Mouse (Mus musculus) lung, embryonic 16.5 days (tissue): ENCODE data around the gene Abcg3. TPM values are rescaled to one million over a fixed set of nuclear protein-coding genes. Genes with fewer than 3 reads are reported as not detected.

ENCODE experiments used
- ATAC-seq: fragments of 200-750 bp; cut with Nextera tagmentation; 2 replicates; pipeline ENCODE4 v1.8.0; 2017; ENCODE audit warnings: low read depth, mild to moderate bottlenecking, moderate library complexity
- H3K27ac ChIP-seq: fragments of 300-500 bp; sonication (generic); 2 replicates; pipeline ENCODE4 v1.5.1; 2014; ENCODE audit warnings: mild to moderate bottlenecking, control low read depth, low read length
- H3K27me3 ChIP-seq: fragments of 300-500 bp; sonication (generic); 2 replicates; pipeline ENCODE4 v1.6.1; 2014; ENCODE audit warnings: low read depth, low read length, mixed read lengths; ENCODE audit not compliant: control insufficient read depth, insufficient read depth
- H3K36me3 ChIP-seq: fragments of 300-500 bp; sonication (generic); 2 replicates; pipeline ENCODE4 v1.6.1; 2014; ENCODE audit warnings: low read length; ENCODE audit not compliant: control insufficient read depth, insufficient read depth
- H3K4me1 ChIP-seq: fragments of 300-500 bp; sonication (generic); replicated peaks from 2 replicates; pipeline ENCODE4 v1.6.1; 2014; ENCODE audit warnings: low read length, mixed read lengths; ENCODE audit not compliant: control insufficient read depth, insufficient read depth
- H3K4me2 ChIP-seq: fragments of 300-500 bp; sonication (generic); 2 replicates; pipeline ENCODE4 v1.6.1; 2014; ENCODE audit warnings: low read depth, low read length, control low read depth
- H3K4me3 ChIP-seq: fragments of 300-500 bp; sonication (generic); 2 replicates; pipeline ENCODE4 v1.5.1; 2014; ENCODE audit warnings: mild to moderate bottlenecking, low read length, control low read depth
- H3K9ac ChIP-seq: fragments of 300-500 bp; sonication (generic); 2 replicates; pipeline ENCODE4 v1.6.1; 2014; ENCODE audit warnings: low read length, control low read depth
- H3K9me3 ChIP-seq: fragments of 300-500 bp; sonication (generic); 2 replicates; pipeline ENCODE4 v1.6.1; 2016; ENCODE audit warnings: low read length; ENCODE audit not compliant: control insufficient read depth
- WGBS: fragments of 180-500 bp; shearing (Covaris S2); extraction: QIAGEN DNeasy Blood & Tissue Kit; methylation state at CpG from one replicate; pipeline ENCODE4 v1.1.7; 2014; 5-methylcytosine and 5-hydroxymethylcytosine counted together
- polyA plus RNA-seq: library from polyadenylated mRNA; unstranded; fragments of >200 nt; fragmentation: Nextera tagmentation; extraction: Ambion mirVana; gene quantifications from 2 replicates; pipeline ENCODE4 v1.2.1, GENCODE M21; 2015

The Abcg3 gene
- 1.5 and 1.9 TPM in 2 replicates for polyA plus RNA-seq

DNA sequence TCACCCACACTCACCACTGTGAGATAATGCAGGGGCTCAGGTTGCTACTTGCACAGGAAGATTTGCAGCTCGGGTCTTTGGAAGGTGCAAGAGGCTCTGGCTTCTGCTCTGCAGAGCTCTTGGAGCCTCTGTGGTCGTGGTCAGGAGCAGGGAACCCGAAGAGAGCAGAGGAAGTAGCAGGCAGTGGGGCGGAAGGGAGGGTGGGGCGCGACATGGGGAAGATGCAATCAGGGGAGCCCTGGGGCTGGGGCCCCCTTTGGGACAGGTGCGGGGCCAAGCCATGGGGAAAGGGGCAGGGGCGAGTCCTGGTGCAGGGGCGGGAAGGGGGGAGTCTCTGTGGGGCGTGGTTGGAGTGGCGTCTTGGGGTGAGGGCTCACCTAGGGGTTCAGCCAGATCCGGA, at the start of gene Abcg3:
TSS of gene Abcg3 (minus strand) at position 184 of the 400 bp plus-strand sequence.
- no peak for ATAC-seq
- H3K9me3 ChIP-seq = no peaks in the 10 kb centered on the region
- no peaks in the 10 kb centered on the region for H3K4me1 ChIP-seq
- WGBS = 22% methylated on average over 11 of the region's 12 CpGs
- no peaks in the 10 kb centered on the region for H3K27me3 ChIP-seq
- peak within 1 kb of the TSS; percentile 24; the same call in 1 of the 2 replicates for H3K4me3 ChIP-seq
- H3K4me2 ChIP-seq = peak within 1 kb of the TSS; percentile 41
- no peaks in the 10 kb centered on the region for H3K36me3 ChIP-seq
- H3K27ac ChIP-seq = no peak within 1 kb of the TSS
- no peak within 1 kb of the TSS for H3K9ac ChIP-seq

DNA sequence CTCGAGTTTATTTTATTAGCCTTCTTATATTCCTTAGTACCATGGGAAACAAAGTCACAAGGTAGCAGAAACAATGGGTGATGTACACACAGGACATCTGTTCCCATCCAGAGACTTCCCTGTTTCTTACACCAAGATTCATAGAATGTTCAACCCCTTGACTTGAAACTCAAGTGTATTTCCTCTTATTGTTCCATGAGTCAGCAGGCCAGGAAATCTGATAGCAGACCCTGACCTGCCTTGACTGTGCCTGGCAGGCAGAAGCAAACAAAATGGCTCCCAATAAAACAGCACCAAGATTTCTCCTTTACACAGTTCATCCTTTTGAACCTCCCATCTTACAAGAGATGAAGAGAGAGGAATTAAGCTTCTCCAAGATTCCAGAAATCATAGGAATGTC, 30.0 kb upstream of the Abcg3 start:
- no peak for ATAC-seq
- Histone ChIP-seq H3K4me3 (no peak overlapping the region), H3K9ac (no peak overlapping the region), H3K4me2 (no peak overlapping the region), H3K27ac (no peak overlapping the region), H3K27me3 (no peaks in the 10 kb centered on the region), H3K4me1 (no peaks in the 10 kb centered on the region), H3K36me3 (no peaks in the 10 kb centered on the region), H3K9me3 (no peaks in the 10 kb centered on the region)
- WGBS = 47% methylated on average over 1 of the region's 1 CpGs

DNA sequence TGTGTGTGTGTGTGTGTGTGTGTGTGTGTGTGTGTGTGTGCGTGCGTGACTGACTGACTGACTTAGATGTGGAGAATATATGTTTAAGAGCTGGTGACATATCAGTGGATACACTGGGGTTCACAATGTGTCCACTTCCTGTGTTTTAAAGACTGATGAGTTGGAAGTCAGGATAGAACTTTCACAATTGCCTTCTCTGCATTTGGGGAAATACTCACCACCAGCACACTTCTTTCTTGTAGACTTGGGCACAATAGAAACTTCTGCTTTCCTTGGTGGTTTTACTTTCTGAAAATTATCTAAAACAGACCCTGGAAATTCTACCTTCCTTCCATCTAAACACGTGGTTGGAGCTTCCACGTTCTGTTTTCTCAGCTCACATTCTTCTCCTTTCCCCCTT, 29.1 kb upstream of the Abcg3 start:
- H3K9ac ChIP-seq = no peak overlapping the region
- ATAC-seq = no peak
- H3K9me3 ChIP-seq = no peaks in the 10 kb centered on the region
- H3K27me3 ChIP-seq = no peaks in the 10 kb centered on the region
- 76% methylated on average over 4 of the region's 4 CpGs for WGBS
- no peaks in the 10 kb centered on the region for H3K36me3 ChIP-seq
- H3K4me1 ChIP-seq = no peaks in the 10 kb centered on the region
- H3K27ac ChIP-seq = no peak overlapping the region
- no peak overlapping the region for H3K4me2 ChIP-seq
- H3K4me3 ChIP-seq = no peak overlapping the region

- no peak for ATAC-seq
- Histone ChIP-seq H3K36me3 (no peaks in the 10 kb centered on the region), H3K9me3 (no peaks in the 10 kb centered on the region), H3K4me3 (no peak overlapping the region), H3K27ac (no peak overlapping the region), H3K9ac (no peak overlapping the region), H3K4me1 (no peaks in the 10 kb centered on the region), H3K4me2 (no peak overlapping the region), H3K27me3 (no peaks in the 10 kb centered on the region)
These were observed 27.9 kb upstream of the Abcg3 start for GRCm38 (mm10) chr5:105010376-105010775.

- H3K36me3 ChIP-seq = no peaks in the 10 kb centered on the region
- H3K9ac ChIP-seq = no peak overlapping the region
- no peaks in the 10 kb centered on the region for H3K4me1 ChIP-seq
- H3K27ac ChIP-seq = no peak overlapping the region
- H3K4me2 ChIP-seq = no peak overlapping the region
- no peaks in the 10 kb centered on the region for H3K9me3 ChIP-seq
- H3K27me3 ChIP-seq = no peaks in the 10 kb centered on the region
- ATAC-seq = no peak
- H3K4me3 ChIP-seq = no peak overlapping the region
- 78% methylated on average over 2 of the region's 2 CpGs for WGBS
These were observed 6.9 kb upstream of the Abcg3 start for GRCm38 (mm10) chr5:104989411-104989810.

DNA sequence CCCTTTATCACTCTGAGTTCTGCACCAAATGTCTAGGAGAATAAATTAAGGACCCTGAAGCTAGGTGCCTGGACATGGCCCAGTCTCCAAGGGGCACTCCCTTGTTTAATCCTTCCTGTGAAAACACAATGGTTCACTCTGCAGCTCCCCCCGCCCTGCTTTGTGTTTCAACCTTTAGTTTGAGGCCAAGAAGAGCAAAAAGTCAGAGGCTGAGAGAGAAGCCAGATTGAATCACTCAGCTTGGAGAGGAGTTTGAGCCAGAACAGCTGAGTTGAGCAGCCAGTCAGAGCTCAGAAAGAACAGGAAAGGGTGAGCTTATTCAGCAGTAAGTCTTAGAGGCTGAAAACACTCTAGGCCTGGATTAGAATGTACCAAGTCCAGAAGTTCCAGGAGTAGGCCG, 5.5 kb upstream of the Abcg3 start:
- 59% methylated on average over 2 of the region's 2 CpGs for WGBS
- Histone ChIP-seq H3K4me1 (no peaks in the 10 kb centered on the region), H3K27ac (no peak overlapping the region), H3K4me3 (no peak overlapping the region), H3K4me2 (no peak overlapping the region), H3K9ac (no peak overlapping the region), H3K27me3 (no peaks in the 10 kb centered on the region), H3K36me3 (no peaks in the 10 kb centered on the region), H3K9me3 (no peaks in the 10 kb centered on the region)
- ATAC-seq = no peak

- Histone ChIP-seq H3K9me3 (no peaks in the 10 kb centered on the region), H3K4me3 (no peak overlapping the region), H3K27ac (no peak overlapping the region), H3K4me1 (no peaks in the 10 kb centered on the region), H3K27me3 (no peaks in the 10 kb centered on the region), H3K9ac (no peak overlapping the region), H3K36me3 (no peaks in the 10 kb centered on the region), H3K4me2 (no peak overlapping the region)
- WGBS = 52% methylated on average over 1 of the region's 1 CpGs
- no peak for ATAC-seq
These were observed 4.2 kb upstream of the Abcg3 start for GRCm38 (mm10) chr5:104986706-104987105.

- no peak overlapping the region for H3K9ac ChIP-seq
- no peak for ATAC-seq
- no peak overlapping the region for H3K4me3 ChIP-seq
- no peaks in the 10 kb centered on the region for H3K9me3 ChIP-seq
- H3K27me3 ChIP-seq = no peaks in the 10 kb centered on the region
- no peak overlapping the region for H3K27ac ChIP-seq
- H3K4me1 ChIP-seq = no peaks in the 10 kb centered on the region
- H3K4me2 ChIP-seq = no peak overlapping the region
- 43% methylated on average over 2 of the region's 2 CpGs for WGBS
- no peaks in the 10 kb centered on the region for H3K36me3 ChIP-seq
These were observed 3.4 kb downstream of the Abcg3 start for GRCm38 (mm10) chr5:104979040-104979513.

GRCm38 (mm10) chr5:104958141-104958793, 24.3 kb downstream of the Abcg3 start:
- H3K4me1 ChIP-seq = no peaks in the 10 kb centered on the region
- no peaks in the 10 kb centered on the region for H3K9me3 ChIP-seq
- H3K27me3 ChIP-seq = no peaks in the 10 kb centered on the region
- H3K27ac ChIP-seq = no peak overlapping the region
- no peak overlapping the region for H3K4me2 ChIP-seq
- no peak overlapping the region for H3K9ac ChIP-seq
- no peak overlapping the region for H3K4me3 ChIP-seq
- H3K36me3 ChIP-seq = no peaks in the 10 kb centered on the region
- 60% methylated on average over 2 of the region's 2 CpGs for WGBS
- ATAC-seq = no peak

- no peaks in the 10 kb centered on the region for H3K36me3 ChIP-seq
- ATAC-seq = no peak
- no peaks in the 10 kb centered on the region for H3K9me3 ChIP-seq
- no peaks in the 10 kb centered on the region for H3K27me3 ChIP-seq
- no peak overlapping the region for H3K4me3 ChIP-seq
- no peaks in the 10 kb centered on the region for H3K4me1 ChIP-seq
- H3K27ac ChIP-seq = no peak overlapping the region
- no peak overlapping the region for H3K9ac ChIP-seq
- no peak overlapping the region for H3K4me2 ChIP-seq
- 84% methylated on average over 3 of the region's 3 CpGs for WGBS
These were observed 27.3 kb downstream of the Abcg3 start for GRCm38 (mm10) chr5:104955208-104955607.
